Mouse (Mus musculus) neural tube, embryonic 13.5 days (tissue): ENCODE measurements around the gene Fam214a. TPM values are rescaled to one million over a fixed set of nuclear protein-coding genes. Genes with fewer than 3 reads are reported as not detected.
A peak's percentile ranks its signal among the peaks of the same experiment; 100 is the strongest.

ENCODE experiments used
- ATAC-seq: fragments of 200-750 bp; cut with Nextera tagmentation; 2 replicates; pipeline ENCODE4 v1.8.0; 2017; ENCODE audit warnings: low read depth, mild to moderate bottlenecking, moderate TSS enrichment, moderate library complexity
- H3K27ac ChIP-seq: fragments of 300-500 bp; sonication (generic); replicated peaks from 2 replicates; pipeline ENCODE4 v1.5.1; 2015; ENCODE audit warnings: moderate library complexity, mild to moderate bottlenecking, inconsistent platforms
- H3K27me3 ChIP-seq: fragments of 300-500 bp; sonication (generic); 2 replicates; pipeline ENCODE4 v1.6.1; 2015; ENCODE audit warnings: mild to moderate bottlenecking, inconsistent platforms
- H3K36me3 ChIP-seq: fragments of 300-500 bp; sonication (generic); 2 replicates; pipeline ENCODE4 v1.6.1; 2015; ENCODE audit warnings: mild to moderate bottlenecking, inconsistent platforms
- H3K4me1 ChIP-seq: fragments of 300-500 bp; sonication (generic); replicated peaks from 2 replicates; pipeline ENCODE4 v1.6.1; 2015; ENCODE audit warnings: inconsistent platforms
- H3K4me2 ChIP-seq: fragments of 300-500 bp; sonication (generic); 2 replicates; pipeline ENCODE4 v1.6.1; 2015; ENCODE audit warnings: inconsistent platforms, mild to moderate bottlenecking, moderate library complexity
- H3K4me3 ChIP-seq: fragments of 300-500 bp; sonication (generic); 2 replicates; pipeline ENCODE4 v1.5.1; 2015; ENCODE audit warnings: mild to moderate bottlenecking, inconsistent platforms
- H3K9ac ChIP-seq: fragments of 300-500 bp; sonication (generic); 2 replicates; pipeline ENCODE4 v1.6.1; 2015; ENCODE audit warnings: moderate library complexity, mild to moderate bottlenecking, inconsistent platforms
- H3K9me3 ChIP-seq: fragments of 300-500 bp; sonication (generic); 2 replicates; pipeline ENCODE4 v1.6.1; 2016; ENCODE audit warnings: inconsistent platforms
- WGBS: fragments of 180-500 bp; shearing (Covaris S2); methylation state at CpG from one replicate; pipeline ENCODE4 v1.1.7; 2015; 5-methylcytosine and 5-hydroxymethylcytosine counted together
- polyA plus RNA-seq: library from polyadenylated mRNA; unstranded; fragments of >200 nt; fragmentation: Nextera tagmentation; extraction: Ambion mirVana; gene quantifications from 2 replicates; pipeline ENCODE4 v1.2.1, GENCODE M21; 2015

Fam214a gene
- polyA plus RNA-seq, result 24.8 and 27.0 TPM in 2 replicates

DNA sequence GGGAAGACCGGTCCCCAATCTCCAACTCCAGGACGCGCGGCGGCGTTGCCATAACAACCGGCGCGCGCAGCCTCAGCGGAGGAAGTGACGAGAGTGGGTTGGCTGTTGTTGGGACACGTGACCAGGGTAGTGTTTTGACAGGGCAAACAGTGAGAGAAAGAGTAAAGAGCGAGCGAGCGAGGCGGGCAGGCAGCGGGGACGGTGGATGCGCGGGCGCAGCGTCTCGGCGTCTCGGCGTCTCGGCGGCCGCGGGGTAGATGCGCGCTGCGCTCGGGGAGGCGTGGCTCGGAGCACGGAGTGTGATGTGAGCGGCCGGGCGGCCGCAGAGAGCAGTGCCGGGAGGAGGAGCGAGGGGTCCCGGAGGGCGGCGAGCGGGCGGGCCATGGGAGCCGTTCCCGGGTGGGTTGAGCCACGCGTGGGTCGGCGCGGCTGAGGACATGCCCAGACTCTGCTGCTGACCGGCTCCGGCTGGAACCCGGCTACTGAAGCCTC lies at the start of gene Fam214a:
Gene Fam214a, plus strand, starts transcription at position 129 of the 492 bp plus-strand sequence.
- Histone ChIP-seq H3K36me3 (peaks cover 7% of the 10 kb centered on the region), H3K27ac (peak within 1 kb of the TSS; percentile 96), H3K4me3 (peak within 1 kb of the TSS; percentile 96), H3K4me1 (peaks cover 23% of the 10 kb centered on the region), H3K9me3 (no peaks in the 10 kb centered on the region), H3K4me2 (peak within 1 kb of the TSS; percentile 92), H3K9ac (peak within 1 kb of the TSS; percentile 95), H3K27me3 (0 out of 2 replicates have a peak, but pooled peaks cover 3% of the 10 kb centered on the region)
- ATAC-seq, result peak; percentile 97
- WGBS, result under 1% methylated on average over 50 of the region's 59 CpGs

DNA sequence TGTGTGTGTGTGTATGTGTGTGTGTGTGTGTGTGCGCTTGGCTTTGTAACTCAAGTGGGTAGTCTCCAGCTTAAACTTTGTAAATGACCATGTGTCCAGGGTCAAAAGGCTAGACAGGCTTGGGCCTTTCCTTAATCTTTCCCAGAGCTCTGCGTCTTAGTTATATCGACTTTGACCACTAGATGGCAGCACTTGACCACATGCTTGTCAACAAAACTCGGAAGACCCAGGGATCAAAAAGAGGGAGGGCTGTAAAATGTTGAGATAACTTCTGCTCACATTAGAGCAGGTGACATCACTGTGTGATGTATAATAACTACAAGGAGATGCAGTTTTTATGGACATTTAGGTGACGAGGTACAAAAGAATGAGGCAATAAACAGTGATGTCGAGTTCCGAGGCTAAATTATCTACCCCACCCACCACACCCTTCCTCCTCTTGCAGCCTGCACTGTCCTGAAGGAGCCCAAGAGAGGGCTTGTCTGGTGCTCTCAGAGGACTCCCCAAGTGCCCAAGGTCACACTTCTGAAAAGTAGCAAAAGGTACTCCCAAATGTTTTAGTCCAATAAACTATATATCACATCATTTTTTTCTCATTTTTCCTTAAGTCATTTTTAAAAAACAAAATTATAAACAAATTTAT lies 47.7 kb upstream of the Fam214a start:
- WGBS, result 11% methylated on average over 7 of the region's 7 CpGs

DNA sequence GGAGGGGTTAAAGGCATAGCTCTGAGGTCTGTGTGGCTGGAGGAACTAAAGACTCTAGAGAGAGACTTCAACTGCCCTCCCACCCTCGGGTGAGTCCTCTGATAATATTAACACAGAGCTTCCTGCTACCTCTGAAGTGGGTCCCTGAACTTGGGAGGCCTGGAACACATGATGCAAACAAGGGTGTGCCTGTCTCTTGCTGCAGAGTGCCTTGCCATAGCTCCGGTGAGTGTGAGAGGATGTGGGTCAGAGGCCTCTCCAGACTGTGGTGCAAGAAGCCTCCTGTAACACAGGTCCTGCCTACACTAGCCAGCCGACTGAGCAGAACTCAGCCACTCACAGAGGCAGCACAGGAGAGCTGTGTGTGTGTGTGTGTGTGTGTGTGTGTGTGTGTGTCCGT lies 45.7 kb upstream of the Fam214a start:
- WGBS, result 65% methylated on average over 4 of the region's 4 CpGs
- Histone ChIP-seq H3K27ac (no peak overlapping the region), H3K36me3 (no peaks in the 10 kb centered on the region), H3K4me2 (no peak overlapping the region), H3K4me3 (no peak overlapping the region), H3K9ac (no peak overlapping the region), H3K9me3 (no peaks in the 10 kb centered on the region), H3K27me3 (no peaks in the 10 kb centered on the region), H3K4me1 (peaks cover 5% of the 10 kb centered on the region; the same call in 1 of the 2 replicates)
- ATAC-seq, result no peak

More for the DNA sequence above, 47.7 kb upstream of the Fam214a start:
- no peaks in the 10 kb centered on the region for H3K9me3 ChIP-seq
- H3K4me3 ChIP-seq, result no peak overlapping the region
- no peaks in the 10 kb centered on the region for H3K27me3 ChIP-seq
- H3K36me3 ChIP-seq, result no peaks in the 10 kb centered on the region
- no peak overlapping the region for H3K27ac ChIP-seq
- H3K9ac ChIP-seq, result no peak overlapping the region
- ATAC-seq, result peak; percentile 77
- H3K4me1 ChIP-seq, result no peaks in the 10 kb centered on the region
- H3K4me2 ChIP-seq, result no peak overlapping the region; the same call in 1 of the 2 replicates

DNA sequence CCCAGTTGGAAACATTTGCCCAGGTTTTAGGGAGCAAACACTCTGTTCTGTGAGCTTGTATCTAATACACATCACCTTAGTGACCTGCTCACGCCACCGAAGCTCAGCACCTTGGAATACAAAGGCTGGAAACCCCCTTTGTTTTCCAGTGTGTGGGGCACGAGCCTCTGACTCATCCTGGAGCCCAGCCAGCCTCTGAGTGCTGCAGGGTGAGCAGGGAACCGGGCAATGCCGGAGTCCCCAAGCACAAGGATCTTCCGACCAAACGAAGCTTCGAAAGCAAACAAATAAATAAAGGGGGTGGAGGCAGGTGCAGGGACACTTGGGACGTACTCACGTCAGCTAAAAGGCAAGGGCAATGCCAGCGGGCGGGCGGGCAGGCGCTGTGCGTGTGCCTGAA lies 43.4 kb upstream of the Fam214a start:
- H3K36me3 ChIP-seq, result no peaks in the 10 kb centered on the region
- H3K27me3 ChIP-seq, result no peaks in the 10 kb centered on the region
- no peaks in the 10 kb centered on the region for H3K9me3 ChIP-seq
- no peak for ATAC-seq
- no peak overlapping the region for H3K4me3 ChIP-seq
- WGBS, result 65% methylated on average over 15 of the region's 15 CpGs
- no peak overlapping the region for H3K4me2 ChIP-seq
- no peak overlapping the region for H3K27ac ChIP-seq
- peaks cover 6% of the 10 kb centered on the region; the same call in 1 of the 2 replicates for H3K4me1 ChIP-seq
- H3K9ac ChIP-seq, result no peak overlapping the region

DNA sequence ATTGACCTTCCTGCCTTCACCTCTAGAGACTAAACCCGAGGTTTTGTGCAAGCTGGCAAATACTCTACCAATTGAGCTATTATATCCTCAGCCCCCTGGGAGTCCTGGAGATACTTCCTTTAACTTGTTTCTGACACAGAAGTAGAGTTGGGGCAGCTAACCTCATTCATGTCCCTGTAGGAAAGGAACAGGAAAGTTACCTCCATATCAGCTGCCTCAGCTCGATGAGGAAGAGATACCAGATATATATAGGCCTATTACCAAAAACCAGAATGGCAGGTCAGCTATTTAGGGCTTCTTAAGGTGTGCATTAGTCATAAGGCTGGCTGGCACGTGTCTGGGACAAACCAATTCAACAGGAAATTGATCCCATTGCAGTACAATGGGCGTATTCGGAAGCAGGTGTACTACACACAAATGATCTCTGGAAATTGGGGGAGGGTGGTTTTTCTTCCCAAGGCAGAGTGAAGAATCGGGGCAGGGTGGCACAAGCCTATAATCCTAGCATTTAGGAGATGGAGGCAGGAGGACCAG lies 42.4 kb upstream of the Fam214a start:
- H3K27ac ChIP-seq, result no peak overlapping the region
- H3K27me3 ChIP-seq, result no peaks in the 10 kb centered on the region
- no peak overlapping the region for H3K4me3 ChIP-seq
- H3K4me2 ChIP-seq, result no peak overlapping the region
- no peaks in the 10 kb centered on the region for H3K36me3 ChIP-seq
- 90% methylated on average over 6 of the region's 6 CpGs for WGBS
- ATAC-seq, result no peak
- peaks cover 6% of the 10 kb centered on the region; the same call in 1 of the 2 replicates for H3K4me1 ChIP-seq
- no peak overlapping the region for H3K9ac ChIP-seq
- no peaks in the 10 kb centered on the region for H3K9me3 ChIP-seq

DNA sequence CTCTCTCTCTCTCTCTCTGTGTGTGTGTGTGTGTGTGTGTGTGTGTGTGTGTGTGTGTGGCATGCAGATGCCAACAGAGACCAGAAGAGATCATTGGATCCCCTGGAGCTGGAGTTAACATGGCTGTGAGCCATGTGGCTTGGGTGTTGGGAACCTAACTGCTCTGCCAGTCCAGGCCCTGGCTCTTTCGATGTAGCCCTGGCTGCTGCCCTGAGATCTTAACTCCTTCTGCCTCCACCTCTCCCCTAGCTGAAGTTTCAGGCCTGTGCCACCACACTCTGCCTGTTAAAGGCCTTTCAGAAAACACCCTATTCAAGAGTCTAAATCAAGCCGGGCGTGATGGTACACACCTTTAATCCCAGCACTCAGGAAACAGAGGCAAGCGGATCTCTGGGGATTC lies 41.3 kb upstream of the Fam214a start:
- whole genome bisulfite sequencing, result 77% methylated on average over 4 of the region's 4 CpGs

DNA sequence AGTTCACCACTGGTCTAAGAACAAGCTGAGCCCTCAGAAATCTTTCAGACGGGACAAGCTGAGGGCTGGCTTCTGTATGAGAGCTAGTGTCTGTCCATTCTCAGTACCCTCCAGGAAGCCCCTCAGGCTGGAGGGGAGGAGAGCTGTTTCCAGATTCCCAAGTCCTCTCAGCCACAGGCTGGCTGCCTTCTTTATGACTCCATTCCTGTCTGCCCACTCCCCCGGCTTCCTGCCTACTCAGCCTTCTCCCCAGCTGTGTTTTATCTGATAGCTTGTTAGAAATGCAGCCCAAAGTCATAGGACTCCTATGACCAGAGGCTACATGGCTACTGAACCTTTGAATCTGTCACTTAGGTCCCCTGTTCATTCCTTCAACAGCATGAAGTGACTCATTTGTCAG lies 40.8 kb upstream of the Fam214a start:
- Histone ChIP-seq H3K9ac (no peak overlapping the region), H3K27me3 (no peaks in the 10 kb centered on the region), H3K4me1 (peaks cover 6% of the 10 kb centered on the region; the same call in 1 of the 2 replicates), H3K4me2 (no peak overlapping the region), H3K27ac (no peak overlapping the region), H3K4me3 (no peak overlapping the region), H3K36me3 (no peaks in the 10 kb centered on the region), H3K9me3 (no peaks in the 10 kb centered on the region)
- WGBS, result 38% methylated on average over 2 of the region's 2 CpGs
- ATAC-seq, result no peak

More for the DNA sequence above, 41.3 kb upstream of the Fam214a start:
- Histone ChIP-seq H3K9me3 (no peaks in the 10 kb centered on the region), H3K9ac (no peak overlapping the region), H3K4me2 (no peak overlapping the region), H3K4me3 (no peak overlapping the region), H3K27ac (no peak overlapping the region), H3K27me3 (no peaks in the 10 kb centered on the region), H3K4me1 (peaks cover 6% of the 10 kb centered on the region; the same call in 1 of the 2 replicates), H3K36me3 (no peaks in the 10 kb centered on the region)
- ATAC-seq, result no peak

DNA sequence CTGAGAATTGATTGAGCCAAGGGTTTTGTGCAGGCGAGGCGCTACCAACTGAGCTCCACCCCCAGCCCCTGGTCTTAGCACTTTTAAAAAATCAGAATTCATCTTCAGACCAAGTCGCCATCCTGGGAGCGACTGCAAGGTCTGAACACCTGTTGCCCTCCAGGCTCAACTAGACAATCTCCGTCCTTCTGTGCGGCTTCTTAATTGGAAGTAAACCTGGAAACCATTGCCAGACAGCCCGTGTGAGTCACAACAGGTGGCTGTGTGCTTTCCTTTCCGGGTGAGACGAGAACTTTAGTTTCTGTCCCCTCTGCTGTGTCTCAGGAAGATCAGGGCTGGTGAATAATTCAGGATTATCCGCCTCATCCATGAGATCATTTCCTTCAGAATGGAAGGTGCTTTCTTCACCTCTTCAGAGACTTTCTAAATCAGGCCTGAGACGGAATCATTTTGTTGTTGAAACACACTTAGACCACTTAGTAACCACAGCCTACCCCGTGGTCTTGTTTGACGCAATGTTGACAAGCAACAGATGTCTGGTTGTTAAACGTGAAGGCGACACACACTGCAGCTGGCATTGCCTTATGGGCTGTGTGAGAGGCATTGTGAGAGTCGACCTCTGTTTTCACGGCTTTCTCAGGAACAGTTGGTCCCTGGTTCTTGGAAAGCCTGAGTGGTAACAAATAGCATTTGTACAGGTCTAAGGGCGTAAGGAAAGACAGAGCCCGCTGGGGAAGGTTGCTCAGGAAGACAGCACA lies 39.9 kb upstream of the Fam214a start:
- H3K9ac ChIP-seq, result no peak overlapping the region

DNA sequence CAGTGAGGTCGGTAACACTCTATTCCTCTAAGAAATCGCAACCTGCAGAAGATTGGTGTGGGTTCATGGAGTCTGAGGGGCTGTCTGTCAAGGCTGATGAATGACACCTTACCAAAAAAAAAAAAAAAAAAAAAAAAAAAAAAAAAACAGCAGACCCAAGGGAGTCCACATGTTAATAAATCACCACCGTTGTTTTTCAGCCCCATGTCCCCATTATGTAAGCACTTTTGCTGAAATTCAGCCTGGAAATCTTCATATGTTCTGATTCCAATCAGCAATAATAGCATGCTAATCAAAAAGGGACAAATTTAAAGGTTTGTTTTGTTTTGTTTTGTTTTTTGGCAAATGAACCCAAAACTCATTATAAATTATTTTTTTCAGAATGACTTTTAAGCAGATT lies 37.1 kb upstream of the Fam214a start:
- peaks cover 7% of the 10 kb centered on the region for H3K9me3 ChIP-seq
- H3K4me3 ChIP-seq, result no peak overlapping the region
- ATAC-seq, result no peak
- H3K27me3 ChIP-seq, result no peaks in the 10 kb centered on the region
- 80% methylated on average over 3 of the region's 3 CpGs for WGBS
- peaks cover 6% of the 10 kb centered on the region; the same call in 1 of the 2 replicates for H3K4me1 ChIP-seq
- H3K36me3 ChIP-seq, result no peaks in the 10 kb centered on the region
- no peak overlapping the region for H3K27ac ChIP-seq
- no peak overlapping the region for H3K4me2 ChIP-seq
- H3K9ac ChIP-seq, result no peak overlapping the region

More for the DNA sequence above, 39.9 kb upstream of the Fam214a start:
- H3K27ac ChIP-seq, result no peak overlapping the region
- no peak overlapping the region for H3K4me3 ChIP-seq
- H3K9me3 ChIP-seq, result peaks cover 6% of the 10 kb centered on the region
- 72% methylated on average over 19 of the region's 19 CpGs for WGBS
- no peak for ATAC-seq
- no peaks in the 10 kb centered on the region for H3K36me3 ChIP-seq
- no peak overlapping the region for H3K4me2 ChIP-seq
- H3K4me1 ChIP-seq, result peaks cover 6% of the 10 kb centered on the region; the same call in 1 of the 2 replicates
- no peaks in the 10 kb centered on the region for H3K27me3 ChIP-seq

DNA sequence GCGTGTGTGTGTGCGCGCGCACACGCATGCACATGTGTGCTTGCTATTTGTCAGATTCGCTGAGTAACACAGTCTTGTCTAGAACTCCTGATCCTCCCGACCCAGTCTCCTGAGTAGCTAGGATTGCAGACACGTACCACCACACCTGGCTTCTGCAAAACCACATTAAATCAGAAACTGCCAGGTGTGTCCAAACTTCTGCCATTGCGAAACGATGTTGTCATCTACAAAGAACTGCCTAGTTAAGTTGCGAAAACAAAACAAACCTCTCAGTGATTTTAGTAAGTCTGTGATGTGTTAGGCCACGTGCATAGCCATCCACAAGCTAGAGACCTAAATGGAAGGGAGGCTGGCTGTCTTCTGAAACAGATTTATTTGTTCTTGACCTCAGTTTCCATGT lies 32.2 kb upstream of the Fam214a start:
- Histone ChIP-seq H3K27ac (no peak overlapping the region), H3K4me1 (peaks cover 14% of the 10 kb centered on the region; the same call in 1 of the 2 replicates), H3K9ac (no peak overlapping the region), H3K9me3 (peaks cover 7% of the 10 kb centered on the region), H3K27me3 (no peaks in the 10 kb centered on the region), H3K4me3 (no peak overlapping the region), H3K4me2 (no peak overlapping the region), H3K36me3 (no peaks in the 10 kb centered on the region)
- 94% methylated on average over 12 of the region's 12 CpGs for whole genome bisulfite sequencing
- ATAC-seq, result no peak

DNA sequence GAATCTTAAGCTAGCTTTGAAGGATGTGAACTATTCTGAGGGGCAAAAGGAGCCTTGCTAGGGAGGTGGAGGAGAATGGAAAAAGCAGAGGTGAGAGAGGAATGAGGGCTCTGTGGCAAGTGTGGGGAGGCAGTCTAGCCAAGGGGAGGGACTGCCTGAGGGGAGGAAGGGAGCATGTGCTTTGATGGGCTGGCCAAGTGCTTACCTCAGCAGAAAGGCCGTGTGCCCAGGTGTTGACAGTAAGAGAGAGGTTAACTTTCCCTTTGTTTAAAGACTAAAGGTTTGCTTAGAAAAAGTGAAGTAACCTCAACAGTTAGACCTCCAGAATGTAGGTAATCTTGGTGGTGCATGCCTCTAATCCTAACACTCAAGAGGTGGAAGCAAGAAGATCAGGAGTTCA lies 31.3 kb upstream of the Fam214a start:
- 63% methylated on average over 1 of the region's 1 CpGs for WGBS
- Histone ChIP-seq H3K4me1 (peaks cover 18% of the 10 kb centered on the region; the same call in 1 of the 2 replicates), H3K4me3 (no peak overlapping the region), H3K36me3 (no peaks in the 10 kb centered on the region), H3K9ac (no peak overlapping the region), H3K4me2 (no peak overlapping the region), H3K9me3 (peaks cover 7% of the 10 kb centered on the region), H3K27ac (no peak overlapping the region), H3K27me3 (no peaks in the 10 kb centered on the region)
- no peak for ATAC-seq

DNA sequence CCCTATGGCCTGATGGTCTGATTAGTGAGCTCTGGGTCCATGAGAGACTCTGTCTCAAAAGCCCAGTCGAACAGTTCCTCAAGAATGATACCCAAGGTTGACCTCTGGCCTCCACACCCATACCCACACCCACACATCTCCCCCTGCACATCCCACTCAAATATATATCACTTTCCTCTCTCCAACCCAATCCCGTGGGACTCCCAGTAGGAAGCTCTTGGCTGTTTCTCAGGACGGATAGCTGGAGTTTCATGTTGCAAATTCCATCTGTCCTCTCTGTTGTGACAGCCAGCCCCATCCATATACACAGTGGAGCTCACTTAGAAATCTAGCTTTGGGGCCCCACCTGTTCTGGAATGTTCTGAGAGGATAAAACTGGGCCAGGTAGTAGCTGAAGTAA lies 29.8 kb upstream of the Fam214a start:
- no peak overlapping the region for H3K4me3 ChIP-seq
- no peak overlapping the region for H3K4me2 ChIP-seq
- no peak for ATAC-seq
- H3K4me1 ChIP-seq, result peaks cover 18% of the 10 kb centered on the region; the same call in 1 of the 2 replicates
- H3K27me3 ChIP-seq, result no peaks in the 10 kb centered on the region
- H3K27ac ChIP-seq, result no peak overlapping the region
- H3K9ac ChIP-seq, result no peak overlapping the region
- WGBS, result 68% methylated on average over 3 of the region's 3 CpGs
- no peaks in the 10 kb centered on the region for H3K9me3 ChIP-seq
- no peaks in the 10 kb centered on the region for H3K36me3 ChIP-seq
